Comparison of ENCODE assay signal across 8 mouse cellular contexts in the genomic region with DNA sequence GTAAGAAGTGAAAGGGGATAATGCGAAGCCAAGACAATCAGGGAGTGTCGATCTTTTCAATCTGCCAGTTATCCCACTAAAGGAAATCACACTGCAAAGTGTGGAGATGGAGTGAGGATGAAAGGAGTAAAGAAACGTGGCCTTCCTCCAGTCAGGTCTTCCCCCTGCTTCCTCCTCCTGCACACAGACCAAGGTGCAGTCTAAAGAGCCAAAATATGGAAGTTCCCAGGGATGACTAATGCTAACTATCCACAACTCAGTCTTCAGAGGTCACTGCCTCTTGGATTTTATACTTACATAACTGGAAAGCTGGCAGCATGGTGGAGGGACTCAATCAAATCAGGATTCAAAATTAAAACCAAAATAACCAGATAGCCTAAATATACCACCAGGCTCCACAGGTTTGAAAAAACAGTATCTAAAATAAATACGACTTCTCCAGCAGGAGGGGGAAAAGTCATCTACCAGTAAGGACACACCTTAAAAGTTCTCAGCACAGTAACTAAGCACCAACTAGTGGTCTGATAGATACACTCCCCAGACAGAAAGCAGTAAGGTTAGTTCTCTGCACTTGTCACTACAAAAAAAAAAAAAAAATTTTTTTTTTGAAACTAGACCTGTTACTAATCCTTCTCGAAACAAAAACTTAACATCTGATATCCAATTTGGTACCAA. TPM values are rescaled to one million over a fixed set of nuclear protein-coding genes. Genes with fewer than 3 reads are reported as not detected.
DNase-seq lines count a peak whose midpoint lies in the region; ATAC-seq and TF ChIP-seq lines count a peak whose summit lies in the region.

No protein-coding gene starts in this region.

- ATAC-seq in forebrain, embryonic 14.5 days, result no peak
- no peak for ATAC-seq in liver, embryonic 13.5 days (ENCODE audit: low read depth)
- ATAC-seq in stomach, embryonic 16.5 days (ENCODE audit: insufficient read depth, low FRiP score), result no peak

- H3K4me2 ChIP-seq in forebrain, embryonic 14.5 days (ENCODE audit: low read length), result peak overlapping the region; percentile 67
- H3K4me2 ChIP-seq in liver, embryonic 13.5 days, result peak overlapping the region; percentile 97
- H3K4me2 ChIP-seq in stomach, embryonic 16.5 days (ENCODE audit: low read depth, low read length), result peak overlapping the region; percentile 78

- TF ChIP-seq POLR2A in heart, adult 2 months (IDR thresholded peaks at IDR 0.05; ENCODE audit: insufficient read depth, low read depth, low read length), result no peak

- H3K4me3 ChIP-seq in heart, adult 2 months, result peak overlapping the region; percentile 87
- peak overlapping the region; percentile 77 for H3K4me3 ChIP-seq in forebrain, embryonic 14.5 days (ENCODE audit: low read depth, low read length)
- H3K4me3 ChIP-seq in liver, embryonic 13.5 days (replicated peaks), result peak overlapping the region; percentile 98
- H3K4me3 ChIP-seq in stomach, embryonic 16.5 days (replicated peaks; ENCODE audit: low read length), result peak overlapping the region; percentile 93

- H3K4me1 ChIP-seq in heart, adult 2 months (ENCODE audit: control insufficient read depth, insufficient read depth, low read length), result peaks cover 25% of the 10 kb centered on the region
- H3K4me1 ChIP-seq in forebrain, embryonic 14.5 days (ENCODE audit: control insufficient read depth, insufficient read depth, low read length), result peaks cover 25% of the 10 kb centered on the region
- H3K4me1 ChIP-seq in liver, embryonic 13.5 days (replicated peaks), result peaks cover 91% of the 10 kb centered on the region
- H3K4me1 ChIP-seq in stomach, embryonic 16.5 days (ENCODE audit: control insufficient read depth, insufficient read depth, low read length), result peaks cover 39% of the 10 kb centered on the region

- peak overlapping the region; percentile 93 for H3K27ac ChIP-seq in heart, adult 2 months
- H3K27ac ChIP-seq in forebrain, embryonic 14.5 days (ENCODE audit: low read depth, low read length), result peak overlapping the region; percentile 78; the same call in 1 of the 2 replicates
- H3K27ac ChIP-seq in liver, embryonic 13.5 days, result peak overlapping the region; percentile 90
- peak overlapping the region; percentile 95 for H3K27ac ChIP-seq in stomach, embryonic 16.5 days (ENCODE audit: low read length)

- H3K9ac ChIP-seq in heart, adult 2 months (ENCODE audit: low read depth, low read length), result peak overlapping the region; percentile 59
- peak overlapping the region; percentile 91; the same call in 1 of the 2 replicates for H3K9ac ChIP-seq in forebrain, embryonic 14.5 days (ENCODE audit: low read length)
- H3K9ac ChIP-seq in liver, embryonic 13.5 days, result peak overlapping the region; percentile 98
- H3K9ac ChIP-seq in stomach, embryonic 16.5 days (ENCODE audit: low read length), result peak overlapping the region; percentile 99

- TF ChIP-seq CTCF in heart, adult 2 months (IDR thresholded peaks at IDR 0.05), result peak; percentile 39

- intact Hi-C loops in heart, adult 2 months (cut with DNase I), result no loop called here
- intact Hi-C loops in heart, postnatal 25 days (cut with DNase I), result no loop called here

- no peak for DNase-seq in heart, adult 2 months
- DNase-seq in heart, postnatal 25 days (ENCODE audit: low spot score), result no peak
- peak; percentile 62 for DNase-seq in CD4-positive, CD25-positive, alpha-beta regulatory T cell, adult 2 months (ENCODE audit: low read depth, low spot score)
- no peak for DNase-seq in forebrain, embryonic 14.5 days (ENCODE audit: low spot score)
- no peak for DNase-seq in liver, embryonic 13.5 days
- DNase-seq in frontal cortex, postnatal 36 days (ENCODE audit: low spot score in 2 of 2), result no peak
- DNase-seq in gastrocnemius, adult 8-10 months (ENCODE audit: low spot score in 2 of 2), result no peak

- H3K27me3 ChIP-seq in heart, adult 2 months (ENCODE audit: control insufficient read depth, insufficient read depth, low read length), result no peaks in the 10 kb centered on the region
- no peaks in the 10 kb centered on the region for H3K27me3 ChIP-seq in forebrain, embryonic 14.5 days (replicated peaks; ENCODE audit: control insufficient read depth, insufficient read depth, low read length)
- no peaks in the 10 kb centered on the region for H3K27me3 ChIP-seq in liver, embryonic 13.5 days
- no peaks in the 10 kb centered on the region for H3K27me3 ChIP-seq in stomach, embryonic 16.5 days (ENCODE audit: control insufficient read depth, insufficient read depth, low read length)

- TF ChIP-seq EP300 in heart, adult 2 months (IDR thresholded peaks at IDR 0.05; ENCODE audit: insufficient read depth, low read depth, low read length), result no peak

- 18% methylated on average over 5 of the region's 5 CpGs for WGBS in heart, adult 2 months
- WGBS in forebrain, embryonic 14.5 days, result 3% methylated on average over 5 of the region's 5 CpGs
- 6% methylated on average over 5 of the region's 5 CpGs for WGBS in liver, embryonic 13.5 days (ENCODE audit: insufficient replicate concordance)
- 28% methylated on average over 5 of the region's 5 CpGs for WGBS in stomach, embryonic 16.5 days

- peaks cover 7% of the 10 kb centered on the region for H3K79me2 ChIP-seq in heart, adult 2 months (replicated peaks; ENCODE audit: control insufficient read depth, insufficient read depth, low read length)

- no peaks in the 10 kb centered on the region for H3K9me3 ChIP-seq in forebrain, embryonic 14.5 days (replicated peaks; ENCODE audit: control insufficient read depth, low read length)
- H3K9me3 ChIP-seq in liver, embryonic 13.5 days (replicated peaks), result no peaks in the 10 kb centered on the region
- no peaks in the 10 kb centered on the region for H3K9me3 ChIP-seq in stomach, embryonic 16.5 days (replicated peaks; ENCODE audit: control insufficient read depth, low read length)

- H3K36me3 ChIP-seq in heart, adult 2 months (ENCODE audit: control insufficient read depth, insufficient read depth, low read length), result peaks cover 28% of the 10 kb centered on the region
- no peaks in the 10 kb centered on the region for H3K36me3 ChIP-seq in forebrain, embryonic 14.5 days (ENCODE audit: control insufficient read depth, insufficient read depth, low read length)
- no peaks in the 10 kb centered on the region for H3K36me3 ChIP-seq in liver, embryonic 13.5 days
- no peaks in the 10 kb centered on the region for H3K36me3 ChIP-seq in stomach, embryonic 16.5 days (ENCODE audit: control insufficient read depth, insufficient read depth, low read length)

RNA-seq across cellular contexts. Expression of a gene that starts 18.5 kb away (rescaled TPM):
- 1 to 10 TPM; 8.9 to 9.4 TPM for total RNA-seq in heart, adult 2 months (2021)
- 5.2 and 9.7 TPM in 2 replicates for polyA plus RNA-seq in heart, adult 2 months (2012; rRNA removed)
- 10 to 100 TPM in 1 of 2 experiments, 1 to 10 TPM in 1; 9.6 to 13.0 TPM for total RNA-seq in heart, postnatal 25 days (2021)
- polyA plus RNA-seq in forebrain, embryonic 14.5 days (2014; fragmentation: Nextera tagmentation; extraction: Ambion mirVana), result 1.7 and 1.8 TPM in 2 replicates
- polyA plus RNA-seq in liver, embryonic 13.5 days (2015; fragmentation: Nextera tagmentation; extraction: Ambion mirVana), result 3.6 and 3.7 TPM in 2 replicates
- 3.0 and 3.2 TPM in 2 replicates for polyA plus RNA-seq in stomach, embryonic 16.5 days (2015; fragmentation: Nextera tagmentation; extraction: Ambion mirVana)
- total RNA-seq in gastrocnemius, adult 8-10 months (2022), result 1 to 10 TPM; 5.9 to 7.5 (median 6.7) TPM
